Mouse (Mus musculus): Measurements from ENCODE around the gene Slc37a1. TPM values are rescaled to one million over a fixed set of nuclear protein-coding genes. Genes with fewer than 3 reads are reported as not detected.

Slc37a1 gene
- polyA plus RNA-seq, 1 experiment from 2014 or later: 14.7 TPM

DNA sequence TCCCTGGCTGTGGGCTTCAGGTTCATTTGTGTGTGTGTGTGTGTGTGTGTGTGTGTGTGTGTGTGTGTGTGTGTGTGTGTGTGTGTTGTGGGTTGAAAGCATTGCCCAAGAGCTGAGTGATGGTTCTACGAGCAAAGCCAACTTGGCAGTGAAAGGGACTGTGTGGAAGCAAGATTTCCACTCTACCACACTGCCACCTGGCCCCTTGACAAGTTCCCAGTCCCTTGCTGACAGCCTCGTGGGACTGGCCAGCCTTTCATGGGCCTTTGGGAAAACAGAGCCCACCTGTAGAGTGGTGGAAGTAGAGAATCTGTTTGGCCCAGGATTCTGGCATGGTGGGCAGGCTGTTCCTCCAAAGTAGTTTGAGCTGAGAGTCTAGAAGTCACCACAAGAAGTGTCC is 107.2 kb downstream of the Slc37a1 start:
- TF ChIP-seq EP300 (optimal IDR thresholded peaks at IDR 0.05) (no peak), CTCF (IDR thresholded peaks at IDR 0.05; ENCODE audit: low read depth) (no peak)
- WGBS: 64% methylated on average over 2 of the region's 2 CpGs
- H3K27ac ChIP-seq (replicated peaks): no peak overlapping the region
- peaks cover 8% of the 10 kb centered on the region for H3K4me1 ChIP-seq (replicated peaks; ENCODE audit: control insufficient read depth, insufficient read depth)
- DNase-seq (ENCODE audit: low spot score): no peak
- H3K36me3 ChIP-seq (ENCODE audit: control insufficient read depth, insufficient read depth, low read length): no peaks in the 10 kb centered on the region
- no peak for ATAC-seq (ENCODE audit: low FRiP score, low TSS enrichment)
- no peak overlapping the region for H3K4me3 ChIP-seq (ENCODE audit: low read depth, low read length)
- H3K9ac ChIP-seq (ENCODE audit: low read length): no peak overlapping the region
- no peaks in the 10 kb centered on the region for H3K27me3 ChIP-seq (ENCODE audit: control insufficient read depth, insufficient read depth, low read length)
- H3K4me2 ChIP-seq (replicated peaks; ENCODE audit: low read depth): no peak overlapping the region
- no peaks in the 10 kb centered on the region for H3K9me3 ChIP-seq (ENCODE audit: control insufficient read depth, low read length)

DNA sequence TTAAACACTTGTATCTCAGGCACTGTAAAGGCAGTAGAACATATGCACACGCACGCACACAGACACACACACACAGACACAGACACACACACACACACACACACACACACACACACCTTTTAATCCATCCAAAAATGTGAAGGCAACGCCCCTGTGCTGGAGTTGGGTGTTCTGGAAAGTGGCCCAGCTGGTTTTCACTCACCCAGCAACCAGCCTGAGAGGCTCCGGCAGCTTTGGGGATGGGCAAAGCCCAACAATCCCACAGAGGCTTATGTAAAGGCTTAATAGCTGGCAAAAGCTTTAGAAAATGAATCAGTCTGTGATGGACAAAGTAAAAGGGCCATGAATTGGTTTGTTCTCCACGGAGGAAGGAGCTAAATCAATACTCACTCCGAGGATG is 113.7 kb downstream of the Slc37a1 start:
- 55% methylated on average over 6 of the region's 6 CpGs for WGBS
- Histone ChIP-seq H3K4me2 (replicated peaks; ENCODE audit: low read depth) (no peak overlapping the region), H3K36me3 (ENCODE audit: control insufficient read depth, insufficient read depth, low read length) (no peaks in the 10 kb centered on the region), H3K9me3 (ENCODE audit: control insufficient read depth, low read length) (no peaks in the 10 kb centered on the region), H3K4me3 (ENCODE audit: low read depth, low read length) (no peak overlapping the region), H3K4me1 (replicated peaks; ENCODE audit: control insufficient read depth, insufficient read depth) (no peaks in the 10 kb centered on the region), H3K9ac (ENCODE audit: low read length) (no peak overlapping the region), H3K27ac (replicated peaks) (no peak overlapping the region), H3K27me3 (ENCODE audit: control insufficient read depth, insufficient read depth, low read length) (no peaks in the 10 kb centered on the region)
- DNase-seq (ENCODE audit: low spot score) (no peak), ATAC-seq (ENCODE audit: low FRiP score, low TSS enrichment) (no peak)
- TF ChIP-seq CTCF (IDR thresholded peaks at IDR 0.05; ENCODE audit: low read depth) (no peak), EP300 (optimal IDR thresholded peaks at IDR 0.05) (no peak)

Other genes with a start within 250 kb of the Slc37a1 start
- gene Abcg1, start 229.1 kb upstream of the Slc37a1 start, polyA plus RNA-seq (2015; fragmentation: Nextera tagmentation; extraction: Ambion mirVana): 11.1 and 13.2 TPM in 2 replicates
- gene Tff3, start 157.1 kb upstream of the Slc37a1 start, polyA plus RNA-seq (2015; fragmentation: Nextera tagmentation; extraction: Ambion mirVana): 8.3 and 10.5 TPM in 2 replicates
- gene Tff2, start 142.5 kb upstream of the Slc37a1 start, polyA plus RNA-seq (2015; fragmentation: Nextera tagmentation; extraction: Ambion mirVana): 866 and 948 TPM in 2 replicates
- gene Tff1, start 121.5 kb upstream of the Slc37a1 start, polyA plus RNA-seq (2015; fragmentation: Nextera tagmentation; extraction: Ambion mirVana): 9,478 and 9,587 TPM in 2 replicates
- 0.39 TPM in 2 replicates for gene Tmprss3, start 87.8 kb upstream of the Slc37a1 start, polyA plus RNA-seq (2015; fragmentation: Nextera tagmentation; extraction: Ambion mirVana)
- 0.13 and 0.18 TPM in 2 replicates for gene Ubash3a, start 78.9 kb upstream of the Slc37a1 start, polyA plus RNA-seq (2015; fragmentation: Nextera tagmentation; extraction: Ambion mirVana)
- gene Rsph1, start 9.4 kb upstream of the Slc37a1 start, polyA plus RNA-seq (2015; fragmentation: Nextera tagmentation; extraction: Ambion mirVana): 0.87 and 0.99 TPM in 2 replicates
- gene Pde9a, start 99.4 kb downstream of the Slc37a1 start, polyA plus RNA-seq (2015; fragmentation: Nextera tagmentation; extraction: Ambion mirVana): 11.6 and 12.1 TPM in 2 replicates
- 14.9 and 15.6 TPM in 2 replicates for gene Wdr4, start 233.2 kb downstream of the Slc37a1 start, polyA plus RNA-seq (2015; fragmentation: Nextera tagmentation; extraction: Ambion mirVana)
- 334 and 344 TPM in 2 replicates for gene Ndufv3, start 233.3 kb downstream of the Slc37a1 start, polyA plus RNA-seq (2015; fragmentation: Nextera tagmentation; extraction: Ambion mirVana)

All from stomach, postnatal 0 days (tissue).